Mouse (Mus musculus) spleen, adult 10 weeks (tissue): ENCODE results near the gene Six1. TPM values are rescaled to one million over a fixed set of nuclear protein-coding genes. Genes with fewer than 3 reads are reported as not detected.

Source experiments
- polyA plus RNA-seq: library from polyadenylated mRNA; stranded (reverse); fragments of 350-450 nt; fragmentation: Illumina TruSeq; extraction: RNeasy Lipid Tissue Mini Kit (QIAGEN cat#74804); gene quantifications from one replicate; pipeline ENCODE4 v1.2.3, GENCODE M21; 2015; ENCODE audit warnings: low replicate concordance; ENCODE audit not compliant: insufficient read depth

The Six1 gene
- not detected for polyA plus RNA-seq

DNA sequence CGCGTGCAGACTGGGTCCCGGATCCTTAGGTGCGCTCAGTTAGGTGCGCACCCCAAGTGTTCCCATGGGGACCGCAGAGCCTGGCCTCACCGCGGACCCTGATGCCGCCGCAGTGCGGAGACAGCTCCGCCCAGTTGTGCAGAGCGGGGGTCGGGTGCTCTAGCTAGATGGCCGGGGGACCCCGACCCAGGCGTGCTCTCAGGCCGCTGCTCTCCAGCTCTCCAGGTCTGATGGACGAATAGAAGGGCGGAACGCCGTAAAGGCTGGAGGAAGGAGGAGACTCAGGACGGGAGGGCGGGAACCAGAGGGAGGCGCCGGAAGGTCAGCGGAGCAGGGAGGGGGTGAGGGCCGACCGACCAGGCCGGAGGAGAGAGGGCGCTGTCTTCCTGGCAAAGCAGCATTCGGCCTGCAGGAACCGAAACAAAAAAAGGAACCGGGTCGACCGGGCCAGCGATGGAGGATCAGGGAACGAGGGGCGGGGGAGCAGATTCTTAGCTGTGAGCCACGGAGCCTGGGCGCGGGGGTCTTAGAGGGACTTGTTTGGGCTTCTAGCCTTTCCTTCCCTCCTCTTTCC is at the start of gene Six1:
Gene Six1, minus strand, starts transcription at position 220 of the 574 bp plus-strand sequence.

Other genes starting within 250 kb of the Six1 start
- not detected for gene Six6, start 114.0 kb downstream of the Six1 start, polyA plus RNA-seq
- gene 4930447C04Rik, start 113.1 kb downstream of the Six1 start, polyA plus RNA-seq = 0.15 TPM
- gene Six4, start 59.6 kb upstream of the Six1 start, polyA plus RNA-seq = 0.08 TPM
- gene Mnat1, start 69.8 kb upstream of the Six1 start, polyA plus RNA-seq = 15.6 TPM
- gene Trmt5, start 232.8 kb upstream of the Six1 start, polyA plus RNA-seq = 25.1 TPM
- 20.1 TPM for gene Slc38a6, start 232.9 kb upstream of the Six1 start, polyA plus RNA-seq